Mouse (Mus musculus): ENCODE data around the gene Elof1. TPM values are rescaled to one million over a fixed set of nuclear protein-coding genes. Genes with fewer than 3 reads are reported as not detected.

Elof1 gene
- polyA plus RNA-seq, 1 experiment from 2014 or later, result 75.6 TPM

DNA sequence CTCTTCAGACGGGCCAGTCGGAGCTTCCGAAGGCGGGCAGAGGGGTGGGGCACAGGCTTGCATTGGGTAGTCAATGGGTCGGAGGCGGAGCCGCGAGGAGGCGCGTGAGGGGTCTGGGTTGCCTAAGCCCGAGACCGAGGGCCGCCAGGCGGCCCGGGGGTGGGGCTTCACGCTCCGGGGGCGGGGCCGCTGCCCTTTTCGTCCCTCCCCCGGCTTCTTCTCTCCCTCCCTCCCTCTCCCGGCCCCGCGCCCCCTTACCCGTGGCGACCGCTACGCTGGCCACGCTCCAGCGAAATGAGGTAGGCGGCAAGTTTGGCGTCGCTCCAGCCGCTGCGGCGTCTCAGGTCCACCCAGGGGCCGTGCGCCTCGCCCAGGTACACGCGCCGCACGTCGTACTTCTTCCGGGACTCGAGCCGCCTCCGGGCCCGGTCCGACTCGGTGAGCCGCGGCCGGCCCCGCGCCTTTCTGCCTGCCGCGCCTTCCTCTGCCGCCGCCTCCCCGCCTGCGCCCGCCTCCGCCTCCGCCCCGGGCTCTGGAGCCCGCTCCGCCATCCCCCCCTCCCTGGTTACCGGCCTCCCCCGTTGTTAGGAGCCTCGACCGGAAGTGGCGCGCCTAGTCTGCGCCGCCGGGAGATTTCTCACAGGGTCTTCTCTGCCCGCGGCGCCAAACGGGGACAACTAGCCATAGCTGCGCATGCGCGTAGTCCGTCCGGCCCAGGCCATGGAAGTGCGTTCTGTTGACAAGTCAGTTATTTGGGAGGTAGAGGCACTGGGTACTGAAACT, 46.0 kb downstream of the Elof1 start, which contains the start of the genes Gm49318 and Zfp653:
Gm49318 (minus strand) TSS at position 469 of the 783 bp plus-strand sequence.
Zfp653 (minus strand) TSS at position 586 of the 783 bp plus-strand sequence.
- Histone ChIP-seq H3K4me1 (ENCODE audit: insufficient read depth) (peaks cover 13% of the 10 kb centered on the region), H3K9me3 (ENCODE audit: low read length) (no peaks in the 10 kb centered on the region), H3K9ac (replicated peaks) (peak within 1 kb of the TSS; percentile 92), H3K4me3 (ENCODE audit: low read depth, low read length) (peak within 1 kb of the TSS; percentile 95), H3K36me3 (replicated peaks; ENCODE audit: insufficient read depth, low read length) (peaks cover 17% of the 10 kb centered on the region), H3K27me3 (ENCODE audit: insufficient read depth, low read length) (no peaks in the 10 kb centered on the region), H3K4me2 (ENCODE audit: low read depth, low read length) (peak within 1 kb of the TSS; percentile 72), H3K27ac (ENCODE audit: low read depth) (peak within 1 kb of the TSS; percentile 95)
- ATAC-seq, result peak; percentile 92
- TF ChIP-seq CTCF (IDR thresholded peaks at IDR 0.05; ENCODE audit: low read depth), result peak; percentile 27; the same call in 1 of the 2 replicates
- TF ChIP-seq EP300 (IDR thresholded peaks at IDR 0.05; ENCODE audit: low read depth), result no peak
- under 1% methylated on average over 68 of the region's 87 CpGs for WGBS (ENCODE audit: insufficient replicate concordance)
- peak; percentile 97 for DNase-seq

DNA sequence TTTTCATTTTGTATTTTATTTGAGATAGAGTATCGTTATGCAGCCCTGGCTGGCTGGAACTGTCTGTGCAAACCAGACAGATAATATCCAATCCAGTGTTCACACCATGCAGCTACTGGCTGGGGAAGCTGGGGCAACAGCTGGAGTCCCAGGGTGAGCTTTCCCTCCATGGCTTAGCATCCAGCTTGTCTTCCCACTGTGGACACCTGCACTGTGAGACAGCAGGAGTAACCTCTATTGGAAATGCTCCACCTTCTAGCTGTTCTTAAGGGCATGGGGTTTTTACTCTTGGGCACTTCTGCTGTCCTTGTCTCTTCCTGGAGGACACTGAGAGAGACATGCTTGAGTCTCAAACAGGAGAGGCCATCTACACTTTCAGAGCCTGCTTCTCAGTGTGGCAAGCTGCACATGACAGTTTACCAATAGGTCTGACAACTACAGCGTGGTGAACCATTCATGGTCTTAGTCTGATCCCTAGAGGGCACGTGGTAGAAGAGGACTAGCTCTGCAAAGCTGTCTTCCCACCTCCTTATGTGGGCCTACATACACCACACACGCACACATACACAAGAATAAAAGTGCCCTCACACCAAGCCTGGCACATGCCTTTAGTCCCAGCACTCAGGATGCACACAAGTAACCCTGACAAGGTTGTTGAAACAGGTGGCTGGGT, 47.0 kb downstream of the Elof1 start:
- 67% methylated on average over 4 of the region's 4 CpGs for WGBS (ENCODE audit: insufficient replicate concordance)
- Histone ChIP-seq H3K4me2 (ENCODE audit: low read depth, low read length) (peak overlapping the region; percentile 72), H3K4me1 (ENCODE audit: insufficient read depth) (peaks cover 13% of the 10 kb centered on the region), H3K9me3 (ENCODE audit: low read length) (no peaks in the 10 kb centered on the region), H3K27ac (ENCODE audit: low read depth) (peak overlapping the region; percentile 95), H3K27me3 (ENCODE audit: insufficient read depth, low read length) (no peaks in the 10 kb centered on the region), H3K9ac (replicated peaks) (peak overlapping the region; percentile 8; the same call in 1 of the 2 replicates), H3K36me3 (replicated peaks; ENCODE audit: insufficient read depth, low read length) (peaks cover 22% of the 10 kb centered on the region), H3K4me3 (ENCODE audit: low read depth, low read length) (peak overlapping the region; percentile 95)
- DNase-seq, result no peak
- 0 out of 2 replicates have a peak, but pooled peaks have one; percentile 21 for TF ChIP-seq CTCF (IDR thresholded peaks at IDR 0.05; ENCODE audit: low read depth)
- no peak for TF ChIP-seq EP300 (IDR thresholded peaks at IDR 0.05; ENCODE audit: low read depth)
- no peak for ATAC-seq

GRCm38 (mm10) chr9:22067195-22067594, 49.8 kb downstream of the Elof1 start:
- DNase-seq (no peak), ATAC-seq (no peak)
- Histone ChIP-seq H3K9me3 (ENCODE audit: low read length) (no peaks in the 10 kb centered on the region), H3K9ac (replicated peaks) (no peak overlapping the region), H3K4me1 (ENCODE audit: insufficient read depth) (peaks cover 13% of the 10 kb centered on the region), H3K4me3 (ENCODE audit: low read depth, low read length) (no peak overlapping the region), H3K27ac (ENCODE audit: low read depth) (no peak overlapping the region), H3K27me3 (ENCODE audit: insufficient read depth, low read length) (no peaks in the 10 kb centered on the region), H3K36me3 (replicated peaks; ENCODE audit: insufficient read depth, low read length) (peaks cover 32% of the 10 kb centered on the region), H3K4me2 (ENCODE audit: low read depth, low read length) (no peak overlapping the region)
- TF ChIP-seq EP300 (IDR thresholded peaks at IDR 0.05; ENCODE audit: low read depth) (no peak), CTCF (IDR thresholded peaks at IDR 0.05; ENCODE audit: low read depth) (no peak)
- 83% methylated on average over 5 of the region's 5 CpGs for WGBS (ENCODE audit: insufficient replicate concordance)

DNA sequence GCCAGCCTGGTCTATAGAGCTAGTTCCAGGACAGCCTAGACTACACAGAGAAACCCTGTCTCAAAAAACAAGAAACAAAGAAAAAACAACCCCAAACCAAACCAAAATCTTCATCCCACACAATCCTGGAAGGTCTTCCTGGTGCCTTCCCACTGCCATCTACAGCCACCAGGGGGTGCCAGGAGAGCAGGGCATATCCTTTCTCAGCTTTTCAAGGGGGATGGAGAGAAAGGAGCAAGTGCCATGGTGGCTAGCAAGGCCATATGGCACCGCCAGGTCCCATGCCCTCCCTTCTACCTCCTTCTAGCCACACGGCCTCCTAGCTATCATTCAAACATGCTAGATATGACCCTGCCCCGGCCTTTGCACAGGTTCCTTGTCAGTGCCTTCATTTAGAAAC, 50.5 kb downstream of the Elof1 start:
- H3K4me2 ChIP-seq (ENCODE audit: low read depth, low read length), result no peak overlapping the region
- no peak overlapping the region for H3K27ac ChIP-seq (ENCODE audit: low read depth)
- H3K9ac ChIP-seq (replicated peaks), result no peak overlapping the region
- ATAC-seq (no peak), DNase-seq (peak; percentile 74)
- no peaks in the 10 kb centered on the region for H3K27me3 ChIP-seq (ENCODE audit: insufficient read depth, low read length)
- peaks cover 35% of the 10 kb centered on the region for H3K36me3 ChIP-seq (replicated peaks; ENCODE audit: insufficient read depth, low read length)
- no peak overlapping the region for H3K4me3 ChIP-seq (ENCODE audit: low read depth, low read length)
- H3K4me1 ChIP-seq (ENCODE audit: insufficient read depth), result peaks cover 9% of the 10 kb centered on the region
- no peaks in the 10 kb centered on the region for H3K9me3 ChIP-seq (ENCODE audit: low read length)
- TF ChIP-seq CTCF (IDR thresholded peaks at IDR 0.05; ENCODE audit: low read depth) (peak; percentile 94), EP300 (IDR thresholded peaks at IDR 0.05; ENCODE audit: low read depth) (no peak)
- WGBS (ENCODE audit: insufficient replicate concordance), result 60% methylated on average over 3 of the region's 3 CpGs

DNA sequence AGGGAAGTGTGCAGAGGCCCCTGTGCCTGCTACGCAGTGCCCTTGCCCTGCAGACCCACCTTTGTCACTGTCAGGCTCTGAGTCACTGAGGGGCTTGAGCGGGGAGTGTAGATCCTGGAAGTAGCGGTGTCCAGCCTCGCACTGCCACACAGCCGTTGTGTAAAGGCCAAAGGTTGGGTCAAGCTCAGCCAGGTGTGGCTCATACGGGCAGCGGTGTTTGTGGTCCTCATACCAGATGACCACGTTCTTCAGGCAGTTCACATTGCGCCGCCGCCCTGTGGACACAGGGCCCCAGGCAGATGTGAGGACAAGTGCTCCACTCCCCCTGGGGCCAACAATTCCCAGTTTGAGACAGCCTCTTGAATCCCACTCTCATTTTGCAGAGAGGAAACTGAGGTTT, 51.3 kb downstream of the Elof1 start:
- peak; percentile 45 for DNase-seq
- Histone ChIP-seq H3K4me2 (ENCODE audit: low read depth, low read length) (no peak overlapping the region), H3K36me3 (replicated peaks; ENCODE audit: insufficient read depth, low read length) (peaks cover 38% of the 10 kb centered on the region), H3K27ac (ENCODE audit: low read depth) (no peak overlapping the region), H3K27me3 (ENCODE audit: insufficient read depth, low read length) (no peaks in the 10 kb centered on the region), H3K4me1 (ENCODE audit: insufficient read depth) (peaks cover 9% of the 10 kb centered on the region), H3K4me3 (ENCODE audit: low read depth, low read length) (no peak overlapping the region), H3K9me3 (ENCODE audit: low read length) (no peaks in the 10 kb centered on the region), H3K9ac (replicated peaks) (no peak overlapping the region)
- ATAC-seq, result peak; percentile 51
- no peak for TF ChIP-seq CTCF (IDR thresholded peaks at IDR 0.05; ENCODE audit: low read depth)
- TF ChIP-seq EP300 (IDR thresholded peaks at IDR 0.05; ENCODE audit: low read depth), result no peak
- 74% methylated on average over 11 of the region's 11 CpGs for whole genome bisulfite sequencing (ENCODE audit: insufficient replicate concordance)

- ATAC-seq, result no peak
- Histone ChIP-seq H3K27me3 (ENCODE audit: insufficient read depth, low read length) (no peaks in the 10 kb centered on the region), H3K4me2 (ENCODE audit: low read depth, low read length) (no peak overlapping the region), H3K4me3 (ENCODE audit: low read depth, low read length) (no peak overlapping the region), H3K36me3 (replicated peaks; ENCODE audit: insufficient read depth, low read length) (peaks cover 42% of the 10 kb centered on the region), H3K4me1 (ENCODE audit: insufficient read depth) (no peaks in the 10 kb centered on the region), H3K9ac (replicated peaks) (no peak overlapping the region), H3K27ac (ENCODE audit: low read depth) (no peak overlapping the region), H3K9me3 (ENCODE audit: low read length) (no peaks in the 10 kb centered on the region)
- 82% methylated on average over 3 of the region's 3 CpGs for WGBS (ENCODE audit: insufficient replicate concordance)
- TF ChIP-seq EP300 (IDR thresholded peaks at IDR 0.05; ENCODE audit: low read depth) (no peak), CTCF (IDR thresholded peaks at IDR 0.05; ENCODE audit: low read depth) (no peak)
- DNase-seq, result no peak
Observed at GRCm38 (mm10) chr9:22064341-22064740, 52.6 kb downstream of the Elof1 start.

Small RNA genes lying within 50 kb of the gene (microRNA-seq; reads per million reads assigned to microRNA genes)
- gene Mir7084, result not detected

Other genes with a start within 250 kb of the Elof1 start
- gene Rab3d, start 199.0 kb downstream of the Elof1 start, polyA plus RNA-seq (2015; fragmentation: Nextera tagmentation; extraction: Ambion mirVana), result 9.3 and 9.9 TPM in 2 replicates
- 0.81 and 1.1 TPM in 2 replicates for gene Ccdc159, start 189.7 kb downstream of the Elof1 start, polyA plus RNA-seq (2015; fragmentation: Nextera tagmentation; extraction: Ambion mirVana)
- 222 and 246 TPM in 2 replicates for gene Tmem205, start 189.6 kb downstream of the Elof1 start, polyA plus RNA-seq (2015; fragmentation: Nextera tagmentation; extraction: Ambion mirVana)
- gene Plppr2, start 180.1 kb downstream of the Elof1 start, polyA plus RNA-seq (2015; fragmentation: Nextera tagmentation; extraction: Ambion mirVana), result 0.70 and 1.0 TPM in 2 replicates
- gene Swsap1, start 161.4 kb downstream of the Elof1 start, polyA plus RNA-seq (2015; fragmentation: Nextera tagmentation; extraction: Ambion mirVana), result 2.3 and 2.6 TPM in 2 replicates
- 40.6 and 41.6 TPM in 2 replicates for gene Epor, start 153.7 kb downstream of the Elof1 start, polyA plus RNA-seq (2015; fragmentation: Nextera tagmentation; extraction: Ambion mirVana)
- 0.14 and 0.32 TPM in 2 replicates for gene Rgl3, start 127.7 kb downstream of the Elof1 start, polyA plus RNA-seq (2015; fragmentation: Nextera tagmentation; extraction: Ambion mirVana)
- not detected in 2 replicates for gene Ccdc151, start 114.5 kb downstream of the Elof1 start, polyA plus RNA-seq (2015; fragmentation: Nextera tagmentation; extraction: Ambion mirVana)
- gene Prkcsh, start 114.4 kb downstream of the Elof1 start, polyA plus RNA-seq (2015; fragmentation: Nextera tagmentation; extraction: Ambion mirVana), result 47.0 and 47.6 TPM in 2 replicates
- gene Elavl3, start 65.1 kb downstream of the Elof1 start, polyA plus RNA-seq (2015; fragmentation: Nextera tagmentation; extraction: Ambion mirVana), result not detected in 2 replicates
- not detected in 2 replicates for gene Gm49318, start 45.9 kb downstream of the Elof1 start, polyA plus RNA-seq (2015; fragmentation: Nextera tagmentation; extraction: Ambion mirVana)
- 2.6 and 3.1 TPM in 2 replicates for gene Zfp653, start 45.8 kb downstream of the Elof1 start, polyA plus RNA-seq (2015; fragmentation: Nextera tagmentation; extraction: Ambion mirVana)
- gene Ecsit, start 31.7 kb downstream of the Elof1 start, polyA plus RNA-seq (2015; fragmentation: Nextera tagmentation; extraction: Ambion mirVana), result 18.1 and 18.2 TPM in 2 replicates
- 0.33 and 0.68 TPM in 2 replicates for gene Cnn1, start 18.0 kb downstream of the Elof1 start, polyA plus RNA-seq (2015; fragmentation: Nextera tagmentation; extraction: Ambion mirVana)
- 102 and 108 TPM in 2 replicates for gene Acp5, start 18.5 kb upstream of the Elof1 start, polyA plus RNA-seq (2015; fragmentation: Nextera tagmentation; extraction: Ambion mirVana)
- 34.9 and 36.6 TPM in 2 replicates for gene Pigyl, start 39.7 kb upstream of the Elof1 start, polyA plus RNA-seq (2015; fragmentation: Nextera tagmentation; extraction: Ambion mirVana)
- 0.04 TPM in 2 replicates for gene Zfp872, start 70.9 kb upstream of the Elof1 start, polyA plus RNA-seq (2015; fragmentation: Nextera tagmentation; extraction: Ambion mirVana)
- gene Zfp809, start 108.5 kb upstream of the Elof1 start, polyA plus RNA-seq (2015; fragmentation: Nextera tagmentation; extraction: Ambion mirVana), result 4.2 and 4.4 TPM in 2 replicates
- 0.69 and 0.99 TPM in 2 replicates for gene Zfp599, start 142.7 kb upstream of the Elof1 start, polyA plus RNA-seq (2015; fragmentation: Nextera tagmentation; extraction: Ambion mirVana)
- gene Zfp810, start 190.5 kb upstream of the Elof1 start, polyA plus RNA-seq (2015; fragmentation: Nextera tagmentation; extraction: Ambion mirVana), result 4.8 and 4.9 TPM in 2 replicates

Measured in liver, postnatal 0 days (tissue).